Mouse (Mus musculus): ENCODE data around the gene Dnajb7. TPM values are rescaled to one million over a fixed set of nuclear protein-coding genes. Genes with fewer than 3 reads are reported as not detected.

The Dnajb7 gene
- polyA plus RNA-seq, 1 experiment from 2014 or later = 2.3 TPM

- ATAC-seq (ENCODE audit: low read depth) = peak; percentile 99
- WGBS = under 1% methylated on average over 50 of the region's 50 CpGs
Observed at GRCm38 (mm10) chr15:81399638-81400315, 8.3 kb downstream of the Dnajb7 start, which contains the start of the genes St13 and Xpnpep3. TSS of gene St13 (minus strand) at chr15:81400077. TSS of gene Xpnpep3 (plus strand) at chr15:81400138.

GRCm38 (mm10) chr15:81399297-81399637 is 8.8 kb downstream of the Dnajb7 start:
- WGBS = under 1% methylated on average over 21 of the region's 21 CpGs
- Histone ChIP-seq H3K4me1 (replicated peaks) (peaks cover 33% of the 10 kb centered on the region), H3K27ac (replicated peaks) (peak overlapping the region; percentile 96), H3K9ac (peak overlapping the region; percentile 97), H3K27me3 (no peaks in the 10 kb centered on the region), H3K4me2 (peak overlapping the region; percentile 90), H3K4me3 (peak overlapping the region; percentile 94), H3K9me3 (no peaks in the 10 kb centered on the region), H3K36me3 (no peaks in the 10 kb centered on the region)
- peak; percentile 84 for ATAC-seq (ENCODE audit: low read depth)

More at GRCm38 (mm10) chr15:81399638-81400315, 8.3 kb downstream of the Dnajb7 start, which contains the start of the genes St13 and Xpnpep3:
- H3K27ac ChIP-seq (replicated peaks) = peak within 1 kb of the TSS; percentile 96
- peak within 1 kb of the TSS; percentile 90 for H3K4me2 ChIP-seq
- peak within 1 kb of the TSS; percentile 94 for H3K4me3 ChIP-seq
- peaks cover 33% of the 10 kb centered on the region for H3K4me1 ChIP-seq (replicated peaks)
- H3K9me3 ChIP-seq = no peaks in the 10 kb centered on the region
- H3K27me3 ChIP-seq = no peaks in the 10 kb centered on the region
- no peaks in the 10 kb centered on the region for H3K36me3 ChIP-seq
- H3K9ac ChIP-seq = peak within 1 kb of the TSS; percentile 97

GRCm38 (mm10) chr15:81398189-81398588 is 9.9 kb downstream of the Dnajb7 start:
- H3K9ac ChIP-seq = peak overlapping the region; percentile 97
- peaks cover 33% of the 10 kb centered on the region for H3K4me1 ChIP-seq (replicated peaks)
- no peaks in the 10 kb centered on the region for H3K9me3 ChIP-seq
- H3K4me3 ChIP-seq = peak overlapping the region; percentile 94
- no peak for ATAC-seq (ENCODE audit: low read depth)
- peak overlapping the region; percentile 90 for H3K4me2 ChIP-seq
- H3K27me3 ChIP-seq = no peaks in the 10 kb centered on the region
- no peak overlapping the region for H3K27ac ChIP-seq (replicated peaks)
- no peaks in the 10 kb centered on the region for H3K36me3 ChIP-seq

DNA sequence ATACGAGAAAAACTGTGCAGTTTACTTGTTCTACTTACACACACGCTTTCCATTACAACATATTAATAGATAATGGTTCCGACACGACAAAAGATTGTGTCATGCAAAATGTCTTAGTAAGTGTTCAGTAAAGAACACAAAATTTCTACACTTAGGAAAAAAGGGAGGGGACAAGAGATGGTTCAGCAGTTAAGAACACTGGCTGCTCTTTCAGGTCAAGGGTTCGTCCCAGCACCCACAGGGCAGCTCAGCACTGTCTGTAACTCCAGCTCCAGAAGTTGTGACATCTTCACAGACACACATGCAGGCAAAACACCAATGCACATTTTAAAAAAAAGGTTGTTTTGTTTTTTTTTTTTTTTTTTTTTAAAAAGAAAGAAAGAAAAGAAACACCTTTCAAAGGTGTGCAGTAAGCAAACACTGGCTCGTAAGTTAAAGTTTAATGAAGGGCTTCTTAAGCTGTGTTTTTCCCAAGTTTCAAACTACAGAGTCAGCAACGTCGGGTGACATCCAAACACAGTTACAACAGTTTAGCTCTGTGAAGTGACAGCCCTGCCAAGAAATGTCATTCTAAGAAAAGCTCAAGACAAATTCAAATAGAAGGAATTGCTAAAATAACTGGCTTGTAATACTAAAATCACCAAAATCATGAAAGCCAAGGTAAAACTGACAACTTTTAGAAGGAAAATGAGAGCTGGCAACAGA is 13.7 kb downstream of the Dnajb7 start:
- no peak for ATAC-seq (ENCODE audit: low read depth)
- H3K36me3 ChIP-seq = peaks cover 23% of the 10 kb centered on the region
- H3K4me2 ChIP-seq = no peak overlapping the region
- no peak overlapping the region for H3K27ac ChIP-seq (replicated peaks)
- no peak overlapping the region for H3K9ac ChIP-seq
- WGBS = 91% methylated on average over 8 of the region's 8 CpGs
- peaks cover 22% of the 10 kb centered on the region for H3K4me1 ChIP-seq (replicated peaks)
- H3K27me3 ChIP-seq = no peaks in the 10 kb centered on the region
- no peaks in the 10 kb centered on the region for H3K9me3 ChIP-seq
- no peak overlapping the region for H3K4me3 ChIP-seq

- no peak overlapping the region for H3K4me3 ChIP-seq
- no peak for ATAC-seq (ENCODE audit: low read depth)
- H3K36me3 ChIP-seq = peaks cover 35% of the 10 kb centered on the region
- H3K4me1 ChIP-seq (replicated peaks) = peaks cover 13% of the 10 kb centered on the region
- no peaks in the 10 kb centered on the region for H3K9me3 ChIP-seq
- no peak overlapping the region for H3K27ac ChIP-seq (replicated peaks)
- no peak overlapping the region for H3K9ac ChIP-seq
- no peaks in the 10 kb centered on the region for H3K27me3 ChIP-seq
- H3K4me2 ChIP-seq = no peak overlapping the region
Observed at GRCm38 (mm10) chr15:81392997-81393396, 15.1 kb downstream of the Dnajb7 start.

DNA sequence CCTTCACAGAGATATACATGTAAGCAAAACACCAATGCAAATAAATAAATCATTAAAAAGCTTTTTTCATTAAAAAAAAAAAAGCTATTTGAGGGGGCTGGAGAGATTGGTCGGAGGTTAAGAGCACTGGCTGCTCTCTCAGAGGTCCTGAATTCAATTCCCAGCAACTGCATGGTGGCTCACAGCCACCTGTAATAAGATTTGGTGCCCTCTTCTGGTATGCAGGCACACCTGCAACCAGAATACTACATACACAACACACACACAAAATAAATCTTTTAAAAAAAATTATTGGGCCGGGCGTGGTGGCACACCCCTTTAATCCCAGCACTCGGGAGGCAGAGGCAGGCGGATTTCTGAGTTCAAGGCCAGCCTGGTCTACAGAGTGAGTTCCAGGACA is 21.8 kb downstream of the Dnajb7 start:
- no peaks in the 10 kb centered on the region for H3K27me3 ChIP-seq
- H3K9ac ChIP-seq = no peak overlapping the region
- H3K36me3 ChIP-seq = peaks cover 93% of the 10 kb centered on the region
- no peaks in the 10 kb centered on the region for H3K9me3 ChIP-seq
- ATAC-seq (ENCODE audit: low read depth) = no peak
- H3K4me2 ChIP-seq = no peak overlapping the region
- 93% methylated on average over 5 of the region's 5 CpGs for WGBS
- no peak overlapping the region for H3K27ac ChIP-seq (replicated peaks)
- no peak overlapping the region for H3K4me3 ChIP-seq
- H3K4me1 ChIP-seq (replicated peaks) = no peaks in the 10 kb centered on the region

GRCm38 (mm10) chr15:81378845-81379244 is 29.3 kb downstream of the Dnajb7 start:
- ATAC-seq (ENCODE audit: low read depth) = no peak
- Histone ChIP-seq H3K27ac (replicated peaks) (no peak overlapping the region), H3K4me1 (replicated peaks) (no peaks in the 10 kb centered on the region), H3K36me3 (peaks cover 84% of the 10 kb centered on the region), H3K9me3 (no peaks in the 10 kb centered on the region), H3K4me3 (no peak overlapping the region), H3K9ac (no peak overlapping the region), H3K4me2 (no peak overlapping the region), H3K27me3 (no peaks in the 10 kb centered on the region)
- WGBS = 92% methylated on average over 2 of the region's 2 CpGs

DNA sequence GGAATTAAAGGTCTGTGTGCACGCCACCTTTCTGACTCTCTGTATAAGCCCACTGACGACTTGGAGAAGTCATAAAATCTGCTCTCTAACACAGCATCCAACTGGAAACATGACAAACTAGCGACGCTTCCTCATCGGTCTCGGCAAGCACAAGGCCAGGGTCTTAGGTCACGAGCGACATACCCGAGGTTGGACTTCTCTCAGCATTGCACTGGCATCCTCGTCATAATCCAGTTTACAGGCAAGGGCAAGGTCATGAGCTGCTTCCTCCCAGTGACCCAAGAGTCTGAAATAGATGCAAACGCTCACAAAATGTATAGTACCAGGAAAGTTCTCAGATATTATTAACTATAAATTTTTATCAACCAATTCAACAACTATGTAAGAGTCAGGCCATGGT is 33.5 kb downstream of the Dnajb7 start:
- Histone ChIP-seq H3K4me1 (replicated peaks) (no peaks in the 10 kb centered on the region), H3K36me3 (peaks cover 80% of the 10 kb centered on the region), H3K27me3 (no peaks in the 10 kb centered on the region), H3K9ac (no peak overlapping the region), H3K4me2 (no peak overlapping the region), H3K27ac (replicated peaks) (no peak overlapping the region), H3K4me3 (no peak overlapping the region), H3K9me3 (no peaks in the 10 kb centered on the region)
- ATAC-seq (ENCODE audit: low read depth) = no peak
- 91% methylated on average over 11 of the region's 11 CpGs for WGBS

DNA sequence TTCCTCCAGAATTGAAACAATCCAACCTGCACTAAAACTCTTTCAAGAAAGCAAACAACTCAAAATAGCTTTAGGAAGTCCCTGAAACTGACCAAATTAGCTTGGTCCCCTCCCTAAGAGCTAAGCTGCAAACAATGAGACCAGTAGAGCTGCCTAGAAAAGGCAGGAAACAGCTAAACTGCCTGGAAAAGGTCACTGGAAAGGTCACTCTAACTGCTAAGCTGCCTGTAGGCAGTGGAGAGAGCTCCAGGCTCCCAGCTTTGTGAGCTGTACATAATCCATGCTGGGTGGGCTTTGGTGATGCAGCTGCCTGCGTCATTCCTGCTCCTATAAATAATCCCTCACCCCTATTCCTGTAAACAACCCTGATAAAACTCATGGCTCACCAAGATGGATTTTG is 37.7 kb downstream of the Dnajb7 start:
- Histone ChIP-seq H3K4me3 (no peak overlapping the region), H3K9me3 (no peaks in the 10 kb centered on the region), H3K27ac (replicated peaks) (no peak overlapping the region), H3K4me2 (no peak overlapping the region), H3K36me3 (peaks cover 84% of the 10 kb centered on the region), H3K9ac (no peak overlapping the region), H3K4me1 (replicated peaks) (no peaks in the 10 kb centered on the region), H3K27me3 (no peaks in the 10 kb centered on the region)
- no peak for ATAC-seq (ENCODE audit: low read depth)
- 79% methylated on average over 1 of the region's 1 CpGs for WGBS

GRCm38 (mm10) chr15:81368601-81369000 is 39.5 kb downstream of the Dnajb7 start:
- Histone ChIP-seq H3K4me3 (no peak overlapping the region), H3K36me3 (peaks cover 85% of the 10 kb centered on the region), H3K9me3 (no peaks in the 10 kb centered on the region), H3K27me3 (no peaks in the 10 kb centered on the region), H3K4me2 (no peak overlapping the region), H3K27ac (replicated peaks) (no peak overlapping the region), H3K4me1 (replicated peaks) (no peaks in the 10 kb centered on the region), H3K9ac (no peak overlapping the region)
- no peak for ATAC-seq (ENCODE audit: low read depth)
- 88% methylated on average over 1 of the region's 1 CpGs for WGBS

- H3K9ac ChIP-seq = no peak overlapping the region
- H3K27me3 ChIP-seq = no peaks in the 10 kb centered on the region
- no peak overlapping the region for H3K4me3 ChIP-seq
- H3K27ac ChIP-seq (replicated peaks) = no peak overlapping the region
- H3K4me1 ChIP-seq (replicated peaks) = peaks cover 5% of the 10 kb centered on the region
- no peak overlapping the region for H3K4me2 ChIP-seq
- H3K9me3 ChIP-seq = no peaks in the 10 kb centered on the region
- peaks cover 78% of the 10 kb centered on the region for H3K36me3 ChIP-seq
- ATAC-seq (ENCODE audit: low read depth) = no peak
- 91% methylated on average over 4 of the region's 4 CpGs for WGBS
Observed at GRCm38 (mm10) chr15:81366241-81366640, 41.9 kb downstream of the Dnajb7 start.

DNA sequence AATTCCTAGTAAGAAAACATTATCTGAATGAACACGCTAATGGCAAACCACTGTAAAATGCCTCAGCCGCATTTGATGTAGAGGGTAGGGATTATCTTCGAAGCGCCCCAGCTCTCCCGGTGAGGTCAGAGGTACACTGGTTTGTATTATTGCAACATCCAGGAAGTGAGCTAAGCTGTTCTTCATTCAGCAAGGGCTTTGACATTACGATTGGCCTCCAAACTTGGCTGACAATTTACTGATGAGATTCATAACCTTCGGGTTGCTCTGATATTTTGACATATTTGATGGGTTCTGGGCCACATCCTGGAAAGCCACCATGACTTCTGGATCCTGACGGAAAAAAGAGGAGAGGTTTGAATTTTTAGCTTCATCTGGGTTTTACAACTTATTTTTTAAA is 42.9 kb downstream of the Dnajb7 start:
- WGBS = 93% methylated on average over 8 of the region's 8 CpGs
- no peak overlapping the region for H3K27ac ChIP-seq (replicated peaks)

More for the DNA sequence above, 42.9 kb downstream of the Dnajb7 start:
- Histone ChIP-seq H3K27me3 (no peaks in the 10 kb centered on the region), H3K9ac (no peak overlapping the region), H3K9me3 (no peaks in the 10 kb centered on the region), H3K4me3 (no peak overlapping the region), H3K4me1 (replicated peaks) (peaks cover 9% of the 10 kb centered on the region), H3K36me3 (peaks cover 69% of the 10 kb centered on the region), H3K4me2 (no peak overlapping the region)
- ATAC-seq (ENCODE audit: low read depth) = no peak

All from neural tube, embryonic 13.5 days (tissue).